In the genomic region with DNA sequence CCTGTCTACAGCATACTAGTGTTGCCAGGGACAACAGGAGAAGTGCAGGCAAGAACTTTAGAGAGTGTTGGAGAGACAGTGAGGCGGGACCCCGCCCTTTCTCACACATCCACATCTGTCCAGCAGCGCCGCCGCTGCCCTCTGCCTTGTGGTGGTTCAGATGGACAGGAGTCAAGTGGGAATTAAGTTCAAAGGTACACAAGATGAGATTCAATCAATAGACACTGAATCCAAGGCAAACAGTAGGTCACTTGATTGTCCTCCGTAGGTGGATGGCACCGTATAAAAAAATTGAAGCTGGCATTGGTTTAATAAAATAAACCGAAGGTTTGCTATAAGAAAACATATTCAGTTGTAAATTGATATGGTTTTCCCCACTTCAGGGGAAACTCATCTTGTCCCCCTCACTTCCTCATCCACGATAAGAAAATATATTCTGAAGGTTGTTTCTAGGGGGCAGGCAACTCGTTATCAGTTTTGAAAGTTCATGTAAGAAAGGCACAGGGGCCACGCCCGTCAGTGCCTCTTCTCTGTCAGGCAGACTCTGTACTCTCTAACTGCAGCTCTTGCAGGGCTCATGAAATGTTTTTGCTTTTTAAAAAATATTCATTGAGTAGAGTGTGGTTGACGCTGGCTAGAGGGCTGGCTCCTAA, we compare ENCODE assay signal across 1 mouse cellular context.
TF ChIP-seq lines count a peak whose summit lies in the region.

No protein-coding gene starts in this region.

TF ChIP-seq in MEL, 35 proteins besides CTCF, POLR2A, EP300 and RAD21 (continued from another document):
- peak; percentile 64; the same call in 1 of the 2 replicates for TF ChIP-seq MXI1 (IDR thresholded peaks at IDR 0.05; ENCODE audit: low read depth, low read length)
- TF ChIP-seq TBP (IDR thresholded peaks at IDR 0.05; ENCODE audit: low read depth, low read length): 0 out of 2 replicates have a peak, but pooled peaks have one; percentile 12
- TF ChIP-seq ETS1 (IDR thresholded peaks at IDR 0.05; ENCODE audit: low read depth, low read length): peak; percentile 71
- no peak for TF ChIP-seq MYB (IDR thresholded peaks at IDR 0.05; ENCODE audit: low read depth, low read length)
- TF ChIP-seq ZKSCAN1 (IDR thresholded peaks at IDR 0.05; ENCODE audit: low read depth, low read length): no peak
- TF ChIP-seq E2F4 (IDR thresholded peaks at IDR 0.05; ENCODE audit: borderline replicate concordance, low read depth, low read length): no peak
- no peak for TF ChIP-seq CHD1 (IDR thresholded peaks at IDR 0.05; ENCODE audit: low read depth, low read length)
- TF ChIP-seq NELFE (IDR thresholded peaks at IDR 0.05; ENCODE audit: low read depth, low read length): no peak
- no peak for TF ChIP-seq HCFC1 (IDR thresholded peaks at IDR 0.05; ENCODE audit: low read depth, low read length)
- no peak for TF ChIP-seq NRF1 (IDR thresholded peaks at IDR 0.05; ENCODE audit: insufficient read depth, low read depth, low read length, poor library complexity, severe bottlenecking)
- no peak for TF ChIP-seq USF2 (IDR thresholded peaks at IDR 0.05; ENCODE audit: borderline replicate concordance in 1 of 2, insufficient read depth in 1 of 2, low read depth in 1 of 2, low read length in 2 of 2)
- TF ChIP-seq JUND (IDR thresholded peaks at IDR 0.05; ENCODE audit: low read depth, low read length): no peak
- 0 out of 2 replicates have a peak, but pooled peaks have one; percentile 5 for TF ChIP-seq TAL1 (IDR thresholded peaks at IDR 0.05; ENCODE audit: low read length)
- 0 out of 2 replicates have a peak, but pooled peaks have one; percentile 30 for TF ChIP-seq SMC3 (IDR thresholded peaks at IDR 0.05; ENCODE audit: low read depth, low read length)
- TF ChIP-seq GABPA (IDR thresholded peaks at IDR 0.05; ENCODE audit: low read depth, low read length): no peak
- no peak for TF ChIP-seq POLR2AphosphoS5 (IDR thresholded peaks at IDR 0.05; ENCODE audit: borderline replicate concordance, low read depth, low read length)
